Mouse (Mus musculus): ENCODE results near the gene Macf1. TPM values are rescaled to one million over a fixed set of nuclear protein-coding genes. Genes with fewer than 3 reads are reported as not detected.

Gene Macf1
- polyA plus RNA-seq, 1 experiment = 49.8 TPM

DNA sequence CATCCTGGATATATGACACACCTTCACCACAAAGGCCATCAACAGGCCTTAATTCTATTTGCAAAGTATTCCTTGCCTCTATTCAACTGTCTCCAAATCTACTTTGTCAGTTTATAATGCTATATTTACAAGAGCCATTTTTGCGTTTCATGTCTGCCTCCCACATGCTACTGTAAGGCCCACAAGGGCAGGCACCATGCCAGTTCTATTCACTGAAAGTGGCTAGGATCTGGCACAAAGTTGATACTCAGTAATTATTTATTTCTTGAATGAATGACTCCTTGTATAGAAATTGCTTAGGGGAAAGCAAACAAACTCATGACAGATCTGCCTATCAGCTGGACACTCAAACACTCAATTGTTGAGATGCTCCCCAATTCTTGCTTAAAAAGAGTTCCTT lies 280.1 kb downstream of the Macf1 start:
- DNase-seq (ENCODE audit: low read depth) = no peak

DNA sequence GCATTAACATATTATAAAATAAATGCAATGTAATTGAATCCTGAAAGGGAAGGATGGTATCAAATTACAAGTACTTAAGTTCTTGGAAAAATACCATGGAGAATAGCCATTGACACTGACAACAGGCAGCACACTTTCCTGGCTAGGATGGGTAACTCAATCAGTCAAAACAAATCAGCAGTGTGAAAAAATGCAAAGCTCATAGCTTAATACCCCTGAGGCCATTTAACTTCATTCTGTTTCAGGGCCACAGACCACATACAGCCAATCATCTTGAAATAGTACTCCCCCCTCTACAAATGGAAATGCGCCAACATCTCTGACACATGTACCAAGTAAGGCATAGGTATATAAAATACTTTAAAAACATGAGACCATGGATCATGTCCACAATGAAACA lies 281.9 kb downstream of the Macf1 start:
- DNase-seq (ENCODE audit: low read depth) = no peak

DNA sequence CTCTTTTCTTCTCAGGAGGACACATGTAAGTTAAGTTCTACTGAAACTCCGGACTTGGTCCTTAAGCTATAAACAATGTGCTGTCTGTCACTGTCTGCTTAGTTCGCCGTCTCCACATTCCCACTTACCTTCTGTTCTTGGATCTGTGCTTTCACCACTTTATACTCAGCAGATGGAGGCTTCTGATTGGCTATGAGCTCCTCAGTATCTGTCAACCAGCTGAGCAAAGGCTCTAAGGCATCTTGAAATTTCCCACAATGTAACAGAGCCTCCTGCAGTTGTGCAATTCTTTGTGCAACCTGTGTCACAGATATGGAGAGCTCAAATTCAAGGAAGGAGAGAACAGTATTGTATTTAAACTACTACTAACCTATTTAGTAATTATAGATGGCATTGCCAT lies 282.9 kb downstream of the Macf1 start:
- no peak for DNase-seq (ENCODE audit: low read depth)

DNA sequence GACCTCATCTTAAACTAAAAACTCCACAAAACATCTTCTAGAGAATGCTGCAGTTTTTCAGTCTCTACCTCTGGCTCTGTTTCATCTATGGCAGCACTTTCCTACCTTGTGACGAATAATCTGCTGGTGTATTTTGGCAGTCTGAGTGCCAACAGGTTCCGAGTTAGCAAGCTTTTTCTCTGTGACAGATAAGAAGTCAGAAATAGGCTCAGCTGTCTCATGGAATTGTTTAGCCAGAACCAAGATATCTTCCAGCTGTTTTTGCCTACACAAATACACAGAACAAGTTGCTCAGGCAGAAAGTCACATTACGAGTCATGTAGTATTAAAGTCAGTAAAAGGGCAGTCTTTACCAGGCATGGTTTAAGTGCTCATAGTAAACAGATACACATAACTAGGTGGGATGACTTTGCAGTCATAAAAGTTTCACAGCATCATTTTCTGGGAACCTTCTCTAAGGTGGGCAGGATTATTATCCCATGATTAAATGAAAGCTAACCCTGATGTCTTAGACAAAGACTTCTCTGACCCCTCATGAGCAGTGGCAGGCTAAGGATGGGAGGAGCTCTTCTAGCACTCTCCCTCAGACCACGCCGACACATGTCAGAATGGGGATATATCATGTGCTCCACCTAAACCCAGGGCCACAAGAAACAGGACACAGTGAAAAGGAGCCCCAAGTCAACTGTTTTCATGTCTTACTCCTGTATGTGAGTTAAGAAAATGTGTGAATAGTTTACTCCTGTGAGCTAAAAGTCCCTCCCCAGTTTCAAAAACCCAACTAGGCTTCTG lies 286.3 kb downstream of the Macf1 start:
- DNase-seq (ENCODE audit: low read depth) = no peak

DNA sequence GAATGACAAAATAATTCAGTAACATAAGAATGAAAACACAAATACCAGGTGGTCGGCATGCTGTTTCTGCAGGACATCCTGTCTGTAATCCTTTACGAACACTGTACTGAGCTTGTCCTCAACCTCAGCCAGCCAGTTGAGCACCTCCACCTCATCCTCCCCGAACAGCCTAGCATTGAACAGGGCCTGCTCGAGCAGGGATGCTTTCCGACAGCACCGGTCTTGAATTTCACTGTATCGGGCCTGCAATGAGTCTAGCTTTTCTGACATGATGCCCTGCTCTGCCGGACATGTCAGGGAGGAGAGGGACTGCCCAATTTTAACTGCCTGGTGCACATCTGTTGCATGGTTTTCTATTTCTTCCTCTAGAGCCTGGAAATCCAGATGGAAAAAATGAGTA lies 287.1 kb downstream of the Macf1 start:
- no peak for DNase-seq (ENCODE audit: low read depth)

DNA sequence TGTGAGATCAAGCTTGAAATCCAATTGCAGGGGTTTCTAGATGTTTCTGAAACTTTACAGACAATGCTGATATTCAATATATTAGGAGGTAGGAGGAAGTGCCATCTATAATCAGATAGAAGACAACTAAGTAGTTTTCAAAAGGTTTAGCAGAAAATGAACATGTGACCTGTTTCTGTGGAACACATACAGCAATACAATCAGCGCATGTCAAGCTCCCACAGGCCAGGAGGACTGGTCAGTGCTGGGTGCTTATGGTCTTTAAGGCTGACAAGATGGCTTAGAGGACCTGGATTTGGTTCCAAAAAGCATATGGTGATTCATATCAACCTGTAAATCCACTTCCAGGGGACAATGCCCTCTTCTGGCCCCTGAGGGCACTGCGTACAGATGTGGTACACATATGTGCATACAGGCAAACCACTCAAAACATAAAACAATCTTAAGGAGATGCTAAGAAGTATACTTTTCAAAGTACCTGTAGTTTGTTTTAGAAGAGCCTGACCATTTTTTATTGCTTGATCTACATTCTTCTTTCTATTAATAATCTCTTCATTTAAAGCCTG lies 288.6 kb downstream of the Macf1 start:
- DNase-seq (ENCODE audit: low read depth) = no peak

DNA sequence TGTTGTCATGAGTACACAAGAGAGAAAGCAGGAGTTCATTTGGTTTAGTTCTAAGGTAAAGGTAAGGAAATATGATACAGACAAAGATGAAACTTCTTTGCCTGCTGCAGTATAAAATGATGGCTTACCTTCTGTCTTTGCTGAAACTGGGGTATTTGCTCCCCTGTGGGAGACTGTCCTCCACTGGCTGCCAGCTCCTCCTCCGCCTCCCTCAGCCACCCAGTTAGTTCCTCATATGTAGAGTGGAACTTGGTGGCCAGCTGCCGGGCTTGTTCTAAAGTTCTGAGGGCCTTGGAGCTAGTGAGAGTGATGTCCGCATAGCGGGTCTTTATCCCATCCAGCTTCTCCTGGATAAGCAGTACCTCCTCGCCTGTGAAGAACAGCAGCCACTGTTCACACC lies 289.3 kb downstream of the Macf1 start:
- DNase-seq (ENCODE audit: low read depth) = no peak

DNA sequence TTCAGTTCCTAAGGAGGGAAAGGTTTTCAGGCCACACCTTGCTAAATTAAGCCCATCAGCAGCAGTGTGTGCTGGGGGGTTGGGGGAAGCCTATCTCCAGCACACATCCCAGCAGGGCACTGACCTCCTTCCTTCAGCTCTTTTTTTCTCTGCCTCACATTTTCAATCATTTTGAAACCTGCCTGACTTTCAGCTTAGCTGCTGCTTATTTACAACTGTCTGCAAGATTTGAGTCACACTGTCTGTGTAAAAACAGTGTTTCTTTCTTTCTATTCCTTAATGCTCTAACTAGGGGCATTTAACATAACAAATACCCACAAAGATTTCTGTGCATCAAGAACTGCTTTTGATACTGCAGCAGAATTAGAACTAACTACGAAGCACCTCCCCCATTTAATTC lies 289.9 kb downstream of the Macf1 start:
- DNase-seq (ENCODE audit: low read depth) = no peak

DNA sequence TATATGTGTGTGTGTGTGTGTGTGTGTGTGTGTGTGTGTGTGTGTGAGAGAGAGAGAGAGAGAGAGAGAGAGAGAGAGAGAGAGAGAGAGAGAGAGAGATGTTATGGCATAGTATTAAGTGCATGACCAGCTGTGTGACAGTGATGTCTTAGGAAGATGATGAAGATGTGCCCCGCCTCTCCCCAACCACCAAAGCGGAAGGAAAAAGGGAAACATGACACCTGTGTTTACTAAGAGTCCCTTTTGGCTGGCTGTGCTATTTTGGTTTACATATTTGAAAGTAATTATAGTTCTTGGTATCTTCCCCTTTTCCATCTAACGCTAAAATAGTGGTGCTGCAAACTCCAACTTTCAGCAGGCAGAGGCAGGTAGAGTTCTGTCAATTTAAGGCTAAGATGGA lies 291.2 kb downstream of the Macf1 start:
- no peak for DNase-seq (ENCODE audit: low read depth)

DNA sequence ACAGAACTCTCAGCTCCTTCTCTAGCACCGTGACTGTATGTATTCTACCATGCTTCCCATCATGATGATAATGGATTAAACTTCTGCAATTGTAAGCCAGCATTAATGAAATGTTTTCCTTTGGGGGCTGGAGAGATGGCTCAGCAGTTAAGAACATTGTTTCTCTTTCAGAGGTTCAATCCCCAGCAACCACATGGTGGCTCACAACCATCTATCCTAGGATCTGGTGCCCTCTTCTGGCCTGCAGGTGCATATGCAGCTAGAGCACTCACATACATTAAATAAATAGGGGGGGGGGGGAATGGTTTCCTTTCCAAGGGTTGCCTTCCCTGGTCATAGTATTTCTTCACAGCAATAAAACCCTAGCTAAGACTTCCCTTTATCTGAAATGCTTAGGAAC lies 292.0 kb downstream of the Macf1 start:
- DNase-seq (ENCODE audit: low read depth) = no peak

DNA sequence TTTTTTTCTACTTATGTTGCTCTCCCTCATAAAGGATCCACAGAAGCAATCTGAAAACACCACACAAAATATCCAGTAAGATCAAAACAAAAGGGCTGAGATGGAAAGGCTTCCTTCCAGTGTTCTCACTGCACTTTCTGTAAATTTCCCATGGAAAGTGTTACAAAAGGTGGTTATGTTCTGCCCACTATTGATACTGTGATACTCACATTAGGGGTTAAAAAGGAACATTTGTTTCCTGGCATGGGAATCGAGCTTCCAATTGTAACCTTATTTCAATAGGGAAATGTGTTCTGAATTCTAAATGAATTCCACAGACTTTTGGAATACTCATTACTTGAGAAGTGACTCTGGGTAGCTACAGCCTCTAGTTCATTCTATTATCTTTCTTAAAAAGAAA lies 299.1 kb downstream of the Macf1 start:
- DNase-seq (ENCODE audit: low read depth) = no peak

DNA sequence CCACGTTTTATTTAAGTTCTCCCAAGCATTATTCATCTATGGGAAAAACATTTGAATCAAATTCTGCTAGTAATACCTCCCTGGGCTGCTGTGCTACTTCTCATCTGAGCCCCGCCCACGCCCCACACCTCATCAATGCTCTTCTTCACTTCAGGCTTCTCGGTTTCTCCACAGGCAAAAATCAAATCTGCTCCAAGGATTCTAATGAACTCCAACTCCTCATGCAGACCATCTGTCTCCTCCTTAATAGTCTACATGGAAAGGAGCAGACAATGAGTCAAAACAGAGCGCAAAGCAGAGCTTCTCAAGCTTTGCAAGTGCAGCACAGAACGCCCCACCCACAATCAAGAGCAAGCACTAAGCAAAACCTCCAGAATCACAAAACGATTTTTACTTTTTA lies 301.0 kb downstream of the Macf1 start:
- DNase-seq (ENCODE audit: low read depth) = no peak

DNA sequence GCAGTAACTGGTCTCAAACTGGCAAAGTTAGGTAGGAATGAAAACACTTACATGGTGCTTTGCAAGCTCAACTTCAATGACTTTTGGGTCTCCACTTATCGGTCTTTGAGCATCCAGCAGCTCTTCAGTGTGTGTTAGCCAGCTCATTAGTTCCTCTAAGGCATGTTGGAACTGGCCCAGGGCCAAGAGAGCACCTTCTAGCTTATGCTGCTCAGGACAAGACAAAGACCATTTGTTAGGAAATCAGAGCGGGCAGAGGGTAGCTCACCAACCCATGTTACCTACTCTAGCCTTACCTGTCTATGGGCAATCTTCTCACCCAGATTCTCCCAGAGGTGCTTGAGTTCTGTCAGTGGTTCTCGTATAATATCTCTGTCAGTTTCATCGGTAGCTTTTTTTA lies 302.1 kb downstream of the Macf1 start:
- no peak for DNase-seq (ENCODE audit: low read depth)

DNA sequence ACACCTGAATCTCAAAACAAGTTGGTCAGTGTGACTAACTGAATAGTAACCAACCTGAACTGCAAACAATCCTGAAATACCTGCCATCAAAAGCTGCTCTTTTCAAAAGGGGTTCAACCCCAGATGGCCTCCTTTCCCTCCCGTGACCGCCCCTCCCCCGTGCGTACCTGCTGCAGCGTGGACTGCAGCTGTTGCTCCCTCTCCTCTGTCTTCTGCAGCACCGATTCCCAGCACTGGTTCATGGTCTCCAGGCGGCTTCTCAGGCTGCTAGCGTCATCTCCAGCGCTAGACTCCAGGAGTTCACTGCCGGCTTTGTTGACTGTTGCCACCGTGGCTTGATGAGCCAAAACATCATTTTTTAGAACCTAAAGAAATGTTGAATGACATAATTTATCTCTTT lies 302.6 kb downstream of the Macf1 start:
- no peak for DNase-seq (ENCODE audit: low read depth)

DNA sequence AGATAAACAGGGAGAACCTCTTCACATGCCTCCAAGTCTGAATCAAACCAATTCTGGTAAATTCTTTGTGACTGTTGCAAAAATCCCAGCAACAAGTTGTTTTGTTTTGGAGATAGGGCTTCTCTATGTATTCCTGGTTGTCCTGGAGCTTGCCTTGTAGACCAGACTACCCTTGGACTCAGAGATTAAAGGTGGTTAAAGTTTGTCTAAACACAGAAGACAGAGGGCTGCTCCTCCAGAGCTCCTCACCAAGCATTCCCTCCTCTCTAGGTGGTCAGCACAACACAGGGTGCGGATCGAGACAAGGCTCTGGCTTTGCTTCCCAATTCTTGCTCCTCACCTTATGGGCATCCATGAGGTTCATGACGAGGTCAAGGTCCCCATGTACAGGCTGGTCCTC lies 308.1 kb downstream of the Macf1 start:
- no peak for DNase-seq (ENCODE audit: low read depth)

DNA sequence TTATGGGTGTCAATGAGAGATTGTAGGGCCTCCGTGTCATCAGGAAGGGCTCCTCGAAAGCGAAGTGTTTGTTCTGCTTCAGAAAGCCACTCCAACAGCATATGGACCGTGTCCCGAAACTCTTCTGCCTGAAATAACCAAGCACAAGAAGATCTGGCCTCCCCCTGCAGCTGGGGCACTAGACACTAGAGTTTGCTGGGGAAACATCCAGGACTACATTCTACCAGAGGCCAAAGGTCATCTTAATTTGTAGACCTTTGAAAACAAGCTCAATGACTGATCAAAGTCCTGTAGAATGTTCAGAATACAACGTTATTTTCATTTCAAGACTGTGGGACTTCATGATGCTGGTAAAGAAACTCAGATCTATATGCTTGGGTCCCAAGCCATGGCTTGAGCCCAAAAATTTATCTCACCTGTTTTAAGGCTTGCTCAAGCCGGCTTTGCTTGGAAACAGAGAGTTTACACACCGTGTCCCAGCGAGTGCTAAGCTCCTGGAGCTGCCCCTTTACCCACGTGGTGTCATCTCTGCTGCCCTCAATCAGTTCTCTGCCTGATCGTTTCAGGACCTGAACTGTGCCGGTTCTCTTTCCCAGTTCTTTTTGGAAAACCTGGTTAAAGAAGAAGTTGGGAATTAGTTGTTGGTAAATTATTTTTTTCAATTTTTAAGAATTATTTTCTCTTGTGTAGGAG lies 309.7 kb downstream of the Macf1 start:
- DNase-seq (ENCODE audit: low read depth) = no peak

DNA sequence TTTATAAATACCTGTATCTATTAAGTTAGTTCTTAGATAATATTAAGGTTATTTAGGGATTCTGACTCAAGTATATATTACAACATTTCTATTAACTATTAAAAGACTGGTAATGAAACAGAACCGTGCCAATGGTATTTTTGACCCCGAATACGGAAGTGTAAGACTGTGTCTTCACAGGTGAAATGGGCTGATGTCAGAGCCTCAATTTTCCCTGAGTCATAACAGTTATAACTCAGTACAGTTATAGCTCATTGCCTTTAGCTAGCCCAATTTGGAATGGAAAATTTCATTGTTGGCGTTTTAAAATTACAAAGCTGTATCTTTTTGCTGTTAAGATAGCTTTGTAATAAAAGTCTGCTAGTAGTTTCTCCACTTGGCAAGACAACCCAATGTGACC lies 320.6 kb downstream of the Macf1 start:
- no peak for DNase-seq (ENCODE audit: low read depth)

DNA sequence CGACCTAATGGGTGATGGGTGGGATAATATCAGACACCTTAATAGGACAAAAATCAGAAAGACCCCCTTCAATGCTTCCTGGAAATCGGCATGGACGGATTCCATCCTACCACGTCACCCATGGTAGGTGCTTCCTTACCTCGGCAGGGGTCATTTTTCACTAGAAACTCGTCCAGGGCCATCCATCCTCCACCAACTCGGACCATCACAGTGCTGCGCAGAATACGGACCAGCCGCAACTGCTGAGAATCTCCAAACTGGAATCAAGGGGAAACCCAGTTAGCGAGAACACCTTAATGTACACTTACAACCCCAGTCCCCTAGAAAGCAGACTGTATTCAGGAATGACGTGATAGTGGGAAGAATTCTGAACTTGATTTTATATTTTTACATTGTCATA lies 323.4 kb downstream of the Macf1 start:
- DNase-seq (ENCODE audit: low read depth) = no peak

DNA sequence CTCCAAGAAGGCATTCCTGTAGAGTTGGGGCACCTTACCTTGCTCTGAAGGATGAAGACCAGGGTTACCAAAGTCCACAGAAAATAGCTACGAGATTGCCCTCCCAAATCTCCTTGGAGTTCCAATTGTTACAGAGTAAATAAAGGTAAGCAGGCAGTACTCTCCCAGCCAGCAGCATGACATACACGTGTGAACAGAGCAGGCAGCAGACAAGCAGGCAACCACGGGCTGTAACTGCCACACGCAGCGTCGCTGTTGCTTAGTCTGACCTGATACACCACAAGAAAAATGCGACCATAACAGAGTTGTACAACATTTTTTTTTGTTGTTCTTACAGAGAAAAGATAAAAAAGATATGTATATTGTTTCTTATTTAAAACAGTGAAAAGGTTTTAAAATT lies 325.5 kb downstream of the Macf1 start:
- no peak for DNase-seq (ENCODE audit: low read depth)

DNA sequence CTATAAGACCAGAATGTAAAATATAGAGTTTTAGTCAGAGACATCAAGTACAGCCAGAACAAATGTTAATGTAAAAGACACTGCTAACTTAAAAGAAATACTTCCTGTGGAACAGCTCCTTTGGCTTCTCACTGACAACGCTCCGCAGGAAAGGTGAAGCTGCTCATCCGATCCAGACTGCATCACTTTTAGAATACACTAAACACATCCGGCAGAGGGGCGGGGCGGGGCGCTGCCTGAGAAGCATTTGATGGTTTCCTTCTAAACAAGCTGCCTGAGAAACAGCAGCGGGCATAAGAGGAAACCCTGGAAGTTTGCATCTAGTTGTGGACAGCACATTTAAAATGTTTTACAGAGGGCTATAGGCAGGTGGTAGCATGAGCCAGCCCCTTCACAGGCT lies 328.2 kb downstream of the Macf1 start:
- DNase-seq (ENCODE audit: low read depth) = no peak

DNA sequence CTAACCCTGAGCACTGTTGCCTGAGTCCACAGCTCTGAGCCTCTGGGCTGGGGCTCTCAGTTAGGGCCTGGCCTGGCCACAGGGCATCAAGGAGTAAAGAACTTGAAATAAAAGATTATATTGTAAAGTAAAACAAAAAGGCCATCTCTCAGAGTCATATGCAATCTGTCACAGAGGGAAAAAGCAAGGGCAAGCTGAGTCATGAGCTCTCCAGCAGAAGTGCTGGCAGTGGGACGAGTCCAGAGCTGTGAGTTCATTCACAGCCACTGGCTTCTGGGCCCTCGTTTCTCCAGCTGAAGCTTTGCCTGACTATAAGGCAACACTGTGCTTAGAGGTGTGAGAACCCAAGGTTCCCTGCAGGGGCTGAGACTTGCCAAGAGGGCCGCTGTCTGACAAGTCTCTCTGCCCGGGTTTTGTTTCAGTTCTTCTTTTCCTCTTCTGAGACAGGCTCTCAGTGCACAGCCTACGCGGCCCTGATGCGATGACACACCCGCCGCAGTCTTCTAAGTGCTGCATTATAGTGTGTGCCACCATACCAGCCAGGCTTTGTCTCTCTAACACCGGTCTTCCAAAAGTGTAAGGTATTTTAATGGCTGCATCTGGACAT lies 330.8 kb downstream of the Macf1 start:
- no peak for DNase-seq (ENCODE audit: low read depth)

DNA sequence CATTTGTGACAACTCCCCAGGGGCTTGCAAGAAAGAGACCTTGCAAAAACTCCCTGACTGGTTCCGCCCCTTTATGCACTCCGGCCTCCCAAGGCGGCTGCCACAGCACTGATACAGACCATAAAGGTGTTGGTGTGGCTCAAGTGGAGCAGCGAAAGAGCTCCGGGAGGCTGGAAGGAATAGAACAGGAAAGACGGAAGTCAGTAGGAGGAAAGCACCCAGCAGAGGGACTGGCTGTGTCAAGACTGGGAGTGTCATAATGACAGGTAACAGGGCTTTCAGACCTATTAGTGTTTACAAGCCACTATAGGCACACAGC lies 340.7 kb downstream of the Macf1 start:
- DNase-seq (ENCODE audit: low read depth) = no peak

Measured in gonadal fat pad, adult 2 months (tissue).